Mouse (Mus musculus) limb, embryonic 15.5 days (tissue): ENCODE results near the gene Syne4. TPM values are rescaled to one million over a fixed set of nuclear protein-coding genes. Genes with fewer than 3 reads are reported as not detected.

ENCODE experiments used
- ATAC-seq: fragments of 200-750 bp; cut with Nextera tagmentation; 2 replicates; pipeline ENCODE4 v1.8.0; 2017; ENCODE audit warnings: low read depth, moderate TSS enrichment; ENCODE audit not compliant: insufficient number of reproducible peaks, low FRiP score, low TSS enrichment
- H3K27ac ChIP-seq: fragments of 300-500 bp; sonication (generic); 2 replicates; pipeline ENCODE4 v1.5.1; 2015; ENCODE audit warnings: moderate library complexity, mild to moderate bottlenecking, inconsistent platforms
- H3K27me3 ChIP-seq: fragments of 300-500 bp; sonication (generic); 2 replicates; pipeline ENCODE4 v1.6.1; 2015; ENCODE audit warnings: inconsistent platforms
- H3K36me3 ChIP-seq: fragments of 300-500 bp; sonication (generic); 2 replicates; pipeline ENCODE4 v1.6.1; 2015; ENCODE audit warnings: inconsistent platforms
- H3K4me1 ChIP-seq: fragments of 300-500 bp; sonication (generic); 2 replicates; pipeline ENCODE4 v1.6.1; 2015; ENCODE audit warnings: inconsistent platforms
- H3K4me2 ChIP-seq: fragments of 300-500 bp; sonication (generic); 2 replicates; pipeline ENCODE4 v1.6.1; 2015; ENCODE audit warnings: mild to moderate bottlenecking, inconsistent platforms
- H3K4me3 ChIP-seq: fragments of 300-500 bp; sonication (generic); 2 replicates; pipeline ENCODE4 v1.5.1; 2015; ENCODE audit warnings: mild to moderate bottlenecking, inconsistent platforms
- H3K9ac ChIP-seq: fragments of 300-500 bp; sonication (generic); 2 replicates; pipeline ENCODE4 v1.6.1; 2015; ENCODE audit warnings: inconsistent platforms
- H3K9me3 ChIP-seq: fragments of 300-500 bp; sonication (generic); 2 replicates; pipeline ENCODE4 v1.6.1; 2016; ENCODE audit warnings: inconsistent platforms
- WGBS: fragments of 180-500 bp; shearing (Covaris S2); methylation state at CpG from one replicate; pipeline ENCODE4 v1.1.7; 2015; 5-methylcytosine and 5-hydroxymethylcytosine counted together
- polyA plus RNA-seq: library from polyadenylated mRNA; unstranded; fragments of >200 nt; fragmentation: Nextera tagmentation; extraction: Ambion mirVana; gene quantifications from 2 replicates; pipeline ENCODE4 v1.2.1, GENCODE M21; 2015

Syne4 gene
- polyA plus RNA-seq, 1 experiment from 2014 or later: 42.8 TPM

DNA sequence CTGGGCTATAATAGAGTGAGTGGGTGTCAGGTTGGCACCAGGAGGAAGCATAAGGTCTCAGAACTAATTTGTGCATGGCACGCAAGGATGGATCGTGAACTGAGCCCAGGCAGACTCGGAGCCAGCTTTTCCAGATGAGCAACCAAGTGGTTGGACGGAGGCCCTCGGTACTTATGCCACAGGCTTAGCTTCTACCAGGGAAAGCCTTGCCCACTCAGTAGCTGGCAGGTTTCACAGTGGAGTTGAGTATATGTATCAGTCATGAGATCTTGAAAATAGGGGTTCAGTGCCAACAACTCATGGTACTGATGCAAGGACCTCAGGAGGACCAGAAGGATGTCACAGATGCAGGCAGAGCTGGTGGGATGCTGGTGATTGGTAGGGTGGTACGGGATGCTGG is 21.1 kb downstream of the Syne4 start:
- Histone ChIP-seq H3K4me2 (no peak overlapping the region), H3K4me1 (peaks cover 11% of the 10 kb centered on the region), H3K4me3 (no peak overlapping the region), H3K27ac (no peak overlapping the region), H3K9ac (no peak overlapping the region), H3K27me3 (peaks cover 27% of the 10 kb centered on the region), H3K36me3 (no peaks in the 10 kb centered on the region), H3K9me3 (no peaks in the 10 kb centered on the region)
- ATAC-seq: no peak
- WGBS: 77% methylated on average over 6 of the region's 6 CpGs

DNA sequence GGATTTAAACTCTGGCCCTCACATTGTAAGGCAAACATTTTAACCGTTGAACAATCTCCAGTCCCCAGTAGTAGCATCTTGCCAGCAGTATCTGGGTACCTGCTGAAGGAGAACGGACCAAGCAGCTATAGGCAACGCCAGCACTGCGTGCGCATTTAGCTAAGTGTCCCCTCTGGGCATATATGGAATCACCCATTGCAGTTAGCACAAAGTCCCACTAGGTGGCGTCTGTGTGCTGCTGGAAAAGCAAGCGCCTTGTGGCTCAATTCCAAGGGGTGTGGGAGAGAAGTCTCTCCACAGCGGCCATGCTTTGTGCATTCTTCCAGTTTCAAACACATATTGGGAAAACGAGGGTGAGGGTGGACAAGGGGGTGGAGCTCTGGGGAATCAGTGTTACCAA is 21.8 kb downstream of the Syne4 start:
- H3K9ac ChIP-seq: no peak overlapping the region
- H3K4me2 ChIP-seq: no peak overlapping the region
- no peaks in the 10 kb centered on the region for H3K9me3 ChIP-seq
- 2% methylated on average over 9 of the region's 9 CpGs for WGBS
- H3K36me3 ChIP-seq: no peaks in the 10 kb centered on the region
- H3K4me3 ChIP-seq: no peak overlapping the region
- H3K27me3 ChIP-seq: peaks cover 27% of the 10 kb centered on the region
- H3K27ac ChIP-seq: no peak overlapping the region
- peaks cover 11% of the 10 kb centered on the region for H3K4me1 ChIP-seq
- ATAC-seq: no peak

DNA sequence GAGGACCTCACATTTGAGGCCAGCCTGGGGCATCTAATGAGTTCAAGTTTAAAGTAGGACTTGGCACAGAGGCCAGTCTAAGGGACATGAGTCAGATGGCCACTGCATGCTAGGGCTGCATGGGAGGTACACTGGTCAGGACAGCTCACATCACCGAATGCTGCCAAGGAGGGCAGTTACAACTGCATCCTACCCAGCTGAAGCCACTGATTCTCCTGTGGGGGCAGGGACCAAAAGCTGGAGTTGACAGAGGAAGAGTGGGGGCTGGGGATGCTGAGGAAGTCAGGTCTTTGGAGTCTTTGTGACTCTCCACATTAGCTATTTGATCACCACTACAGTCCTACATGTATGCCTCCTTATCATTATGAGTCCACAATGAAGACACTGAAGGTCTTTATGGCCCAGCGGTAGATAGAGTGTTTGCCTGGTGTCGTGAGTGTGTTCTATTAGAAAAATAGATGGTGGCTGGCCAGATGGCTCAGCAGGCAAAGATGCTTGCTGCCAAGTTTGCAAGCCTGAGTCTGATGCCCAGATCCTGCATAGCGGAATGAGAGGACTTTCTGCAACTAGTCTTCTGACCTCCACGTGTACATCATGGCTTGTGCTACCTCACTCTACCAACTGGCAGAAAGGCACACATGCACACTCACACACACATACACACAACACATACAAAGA is 25.0 kb downstream of the Syne4 start:
- no peaks in the 10 kb centered on the region for H3K36me3 ChIP-seq
- H3K27me3 ChIP-seq: peaks cover 16% of the 10 kb centered on the region
- H3K4me1 ChIP-seq: peaks cover 9% of the 10 kb centered on the region
- no peak overlapping the region for H3K4me2 ChIP-seq
- H3K4me3 ChIP-seq: no peak overlapping the region
- no peak overlapping the region for H3K9ac ChIP-seq
- H3K9me3 ChIP-seq: no peaks in the 10 kb centered on the region
- WGBS: 65% methylated on average over 5 of the region's 5 CpGs
- no peak overlapping the region for H3K27ac ChIP-seq
- no peak for ATAC-seq

DNA sequence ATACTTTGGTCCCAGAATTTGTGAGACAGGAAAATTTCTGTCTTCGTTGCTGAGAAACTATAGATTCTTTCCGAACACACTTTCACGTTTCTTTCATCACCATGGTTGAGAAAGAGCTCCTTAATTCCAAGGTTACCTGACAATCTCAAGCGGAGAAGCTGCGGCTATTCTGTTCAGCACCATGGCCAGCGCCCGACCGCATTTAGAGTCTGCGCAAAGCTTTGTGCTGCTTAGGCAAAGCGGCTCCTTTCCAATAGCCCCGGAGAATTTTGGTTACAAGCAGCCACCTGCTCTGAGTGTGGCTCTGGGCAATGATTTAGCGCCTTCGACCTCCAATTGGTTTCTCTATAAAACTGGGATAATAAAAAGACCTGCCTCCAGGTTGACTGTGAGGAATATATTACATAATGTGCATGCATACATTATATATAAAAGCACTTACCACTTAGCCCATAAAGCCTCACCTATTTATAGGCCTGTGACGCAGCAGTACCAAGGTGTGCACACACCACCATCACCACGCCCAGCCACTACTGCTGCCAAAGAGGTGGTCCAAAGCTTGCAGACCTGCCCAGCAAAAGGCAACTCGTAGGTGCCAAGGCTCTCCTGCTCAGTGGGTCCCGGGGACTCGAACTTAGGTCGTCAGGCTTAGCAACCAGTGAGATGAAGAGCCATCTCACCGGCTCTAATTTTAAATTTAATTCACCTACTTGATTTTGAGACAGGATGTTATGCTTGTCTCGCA is 32.2 kb downstream of the Syne4 start:
- Histone ChIP-seq H3K4me2 (no peak overlapping the region), H3K4me3 (no peak overlapping the region), H3K36me3 (no peaks in the 10 kb centered on the region), H3K9me3 (no peaks in the 10 kb centered on the region), H3K4me1 (peaks cover 7% of the 10 kb centered on the region; the same call in 1 of the 2 replicates), H3K27ac (no peak overlapping the region), H3K27me3 (peaks cover 37% of the 10 kb centered on the region), H3K9ac (no peak overlapping the region)
- WGBS: 21% methylated on average over 21 of the region's 21 CpGs
- no peak for ATAC-seq

DNA sequence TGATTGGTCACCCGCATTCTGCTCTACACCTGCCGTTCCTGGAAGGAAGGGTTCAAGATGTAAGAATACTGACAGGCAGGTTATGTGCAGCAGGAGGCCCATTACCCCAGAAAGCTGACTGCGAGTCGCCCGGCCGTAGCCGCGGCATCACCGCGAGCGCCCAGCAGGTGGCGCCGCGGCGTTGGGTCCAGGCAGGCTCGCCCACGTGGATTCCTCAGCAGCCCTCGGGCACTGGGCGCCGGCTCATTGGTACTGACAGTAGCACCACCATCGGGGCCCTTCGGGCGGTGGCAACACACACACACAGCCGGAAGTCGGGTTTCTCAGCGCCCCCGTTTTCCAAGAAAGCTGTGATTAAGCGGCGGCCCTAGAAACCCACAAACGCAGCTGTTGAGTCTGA is 33.2 kb downstream of the Syne4 start:
- ATAC-seq: no peak
- no peak overlapping the region for H3K4me2 ChIP-seq

DNA sequence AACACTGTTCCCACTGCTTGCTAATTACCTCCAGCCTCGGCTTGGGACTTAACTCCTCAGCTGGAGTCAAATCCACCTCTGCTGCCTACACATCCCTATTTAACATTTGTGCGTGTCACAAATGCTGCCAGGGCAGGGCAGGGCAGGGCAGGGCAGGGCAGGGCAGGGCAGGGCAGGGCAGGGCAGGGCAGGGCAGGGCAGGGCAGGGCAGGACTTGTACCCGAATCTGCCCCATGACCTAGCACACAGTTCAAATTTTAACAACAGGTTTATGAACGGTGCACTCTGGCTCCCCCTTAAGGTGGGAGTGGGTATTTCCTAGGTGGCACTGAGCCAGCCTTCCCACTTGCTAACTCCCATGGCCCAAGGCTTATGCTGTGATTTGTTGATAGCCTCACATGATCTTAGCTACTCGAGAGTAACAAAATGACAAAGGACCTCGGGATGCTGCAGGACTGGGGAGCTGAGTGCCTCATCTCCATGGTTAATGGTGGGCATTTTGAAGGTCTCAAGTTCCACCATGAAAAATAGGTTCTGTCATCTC is 38.7 kb downstream of the Syne4 start:
- H3K4me2 ChIP-seq: no peak overlapping the region
- no peaks in the 10 kb centered on the region for H3K4me1 ChIP-seq
- H3K9me3 ChIP-seq: no peaks in the 10 kb centered on the region
- H3K36me3 ChIP-seq: 0 out of 2 replicates have a peak, but pooled peaks cover 11% of the 10 kb centered on the region
- ATAC-seq: no peak
- no peak overlapping the region for H3K4me3 ChIP-seq
- WGBS: 14% methylated on average over 6 of the region's 6 CpGs
- no peak overlapping the region for H3K9ac ChIP-seq
- no peak overlapping the region for H3K27ac ChIP-seq
- peaks cover 21% of the 10 kb centered on the region for H3K27me3 ChIP-seq

More for the DNA sequence above, 33.2 kb downstream of the Syne4 start:
- H3K4me1 ChIP-seq: peaks cover 7% of the 10 kb centered on the region; the same call in 1 of the 2 replicates
- no peak overlapping the region for H3K27ac ChIP-seq
- 2% methylated on average over 30 of the region's 30 CpGs for WGBS
- no peaks in the 10 kb centered on the region for H3K9me3 ChIP-seq
- H3K9ac ChIP-seq: no peak overlapping the region
- H3K4me3 ChIP-seq: no peak overlapping the region
- peaks cover 37% of the 10 kb centered on the region for H3K27me3 ChIP-seq
- no peaks in the 10 kb centered on the region for H3K36me3 ChIP-seq

DNA sequence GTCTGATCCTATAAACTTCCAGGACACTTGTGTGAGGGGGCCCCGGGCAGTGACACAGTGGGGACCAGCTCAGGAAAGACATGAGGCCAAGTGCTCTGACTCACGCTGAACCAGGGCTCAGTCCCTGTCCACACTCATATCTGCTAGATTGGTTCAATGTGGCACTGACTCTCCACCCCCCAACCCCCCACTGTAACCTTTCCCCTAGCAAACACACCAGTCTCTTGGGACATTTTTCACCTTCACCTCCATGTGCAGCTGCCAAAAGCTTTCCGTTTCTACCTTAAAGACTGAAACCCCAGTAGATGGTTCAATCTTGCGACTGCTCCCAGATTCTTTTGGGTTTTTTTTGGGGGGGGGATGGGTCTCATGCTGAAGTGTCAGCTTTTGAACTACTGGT is 39.5 kb downstream of the Syne4 start:
- no peak for ATAC-seq

DNA sequence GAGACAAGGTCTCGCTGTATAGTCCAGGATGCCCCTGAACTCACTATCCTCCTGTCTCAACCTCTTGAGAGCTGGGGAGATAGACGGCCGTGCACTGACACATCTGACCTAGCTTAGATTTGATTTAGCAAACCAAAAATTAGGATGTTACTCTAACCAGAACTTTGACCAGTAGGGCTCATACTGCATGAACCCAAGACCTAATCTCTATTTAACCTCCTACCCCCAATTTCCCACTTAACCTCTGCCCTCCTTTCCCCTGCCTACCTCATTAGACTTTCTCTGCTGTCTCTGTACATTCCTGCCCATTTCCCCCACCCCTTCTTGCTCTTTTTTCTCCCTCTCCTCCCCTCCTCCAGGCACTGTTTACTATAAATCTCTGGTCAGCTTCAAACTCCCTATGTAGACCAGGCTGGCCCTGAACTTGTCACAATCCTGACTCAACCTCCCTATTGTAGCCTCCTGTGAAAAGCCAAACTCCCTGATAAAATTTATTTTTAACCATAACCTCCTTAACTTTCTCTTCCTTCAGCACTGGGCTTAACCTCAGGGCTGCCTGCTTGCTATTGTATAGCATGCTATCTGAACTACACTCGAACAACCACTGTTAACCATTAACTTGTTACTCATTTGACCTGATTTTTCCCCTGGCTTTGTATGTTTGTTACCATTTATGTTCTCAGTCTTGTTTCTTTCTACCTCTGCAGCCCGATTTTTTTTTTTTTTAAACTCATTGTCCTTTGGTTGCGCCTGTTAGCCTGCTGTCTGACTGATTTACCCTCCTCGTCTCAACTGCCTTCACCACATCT is 44.0 kb downstream of the Syne4 start:
- ATAC-seq: no peak
- WGBS: 81% methylated on average over 7 of the region's 7 CpGs
- Histone ChIP-seq H3K36me3 (peaks cover 26% of the 10 kb centered on the region), H3K27me3 (no peaks in the 10 kb centered on the region), H3K27ac (no peak overlapping the region), H3K4me1 (peaks cover 33% of the 10 kb centered on the region), H3K9ac (no peak overlapping the region), H3K9me3 (no peaks in the 10 kb centered on the region), H3K4me2 (no peak overlapping the region), H3K4me3 (no peak overlapping the region)

More for the DNA sequence above, 39.5 kb downstream of the Syne4 start:
- peaks cover 1% of the 10 kb centered on the region; the same call in 1 of the 2 replicates for H3K4me1 ChIP-seq
- peaks cover 16% of the 10 kb centered on the region for H3K27me3 ChIP-seq
- 62% methylated on average over 4 of the region's 4 CpGs for WGBS
- H3K4me3 ChIP-seq: no peak overlapping the region
- no peak overlapping the region for H3K27ac ChIP-seq
- 0 out of 2 replicates have a peak, but pooled peaks cover 11% of the 10 kb centered on the region for H3K36me3 ChIP-seq
- H3K9me3 ChIP-seq: no peaks in the 10 kb centered on the region
- no peak overlapping the region for H3K9ac ChIP-seq
- no peak overlapping the region for H3K4me2 ChIP-seq

DNA sequence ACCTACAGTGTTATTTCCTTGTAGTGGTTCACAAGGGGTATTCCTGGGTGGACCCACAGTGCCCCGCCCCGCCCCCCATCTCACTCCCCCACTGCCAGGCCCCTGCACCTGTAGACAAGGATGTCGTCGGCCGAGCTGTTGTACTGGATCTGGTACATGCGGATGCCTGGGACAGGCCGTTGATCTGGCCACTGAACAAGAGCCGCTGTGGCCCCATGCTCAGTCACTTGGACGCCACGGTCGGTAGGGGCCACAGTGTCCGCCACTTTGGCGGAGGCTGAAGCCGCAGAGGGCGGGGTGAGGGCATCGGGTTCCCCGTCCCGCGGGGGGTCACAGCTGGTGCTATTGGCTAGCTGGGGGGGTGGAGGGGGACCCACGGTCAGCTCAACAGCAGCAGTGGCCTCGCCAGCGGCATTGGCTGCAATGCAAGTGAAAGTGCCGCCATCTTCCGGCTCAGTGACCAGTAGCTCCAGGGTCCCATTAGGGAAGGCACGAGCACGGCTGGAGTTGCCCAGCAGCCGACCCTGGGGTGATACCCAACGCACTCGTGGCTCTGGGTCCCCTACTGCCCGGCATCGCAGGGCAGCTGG is 44.8 kb downstream of the Syne4 start:
- no peak overlapping the region for H3K27ac ChIP-seq
- no peak overlapping the region for H3K4me2 ChIP-seq
- H3K9ac ChIP-seq: no peak overlapping the region
- H3K4me3 ChIP-seq: no peak overlapping the region
- no peaks in the 10 kb centered on the region for H3K9me3 ChIP-seq
- WGBS: 83% methylated on average over 31 of the region's 31 CpGs
- peaks cover 33% of the 10 kb centered on the region for H3K4me1 ChIP-seq
- ATAC-seq: no peak
- H3K27me3 ChIP-seq: peaks cover 6% of the 10 kb centered on the region
- peaks cover 26% of the 10 kb centered on the region for H3K36me3 ChIP-seq

DNA sequence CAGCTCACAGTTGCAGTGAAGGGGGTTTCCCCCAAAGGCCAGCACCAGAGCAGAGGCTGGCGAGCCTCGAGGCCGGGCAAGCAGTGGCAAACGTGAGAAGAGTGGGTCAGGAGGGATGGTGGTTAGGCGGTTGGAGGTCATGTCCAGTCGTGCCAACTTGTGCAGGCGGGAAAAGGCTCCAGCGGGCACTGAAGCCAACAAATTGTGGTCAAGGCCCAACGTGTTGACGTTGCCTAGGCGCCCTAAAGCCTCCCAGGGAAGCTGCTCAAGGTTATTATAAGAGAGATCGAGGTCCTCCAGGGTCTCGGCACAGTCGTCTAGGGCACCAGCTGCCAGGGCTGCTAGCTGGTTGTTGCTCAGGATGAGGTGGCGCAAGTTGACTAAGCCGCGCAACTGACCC is 45.4 kb downstream of the Syne4 start:
- H3K4me2 ChIP-seq: no peak overlapping the region
- no peak overlapping the region for H3K4me3 ChIP-seq
- no peaks in the 10 kb centered on the region for H3K9me3 ChIP-seq
- peaks cover 33% of the 10 kb centered on the region for H3K4me1 ChIP-seq
- H3K27me3 ChIP-seq: peaks cover 10% of the 10 kb centered on the region
- no peak for ATAC-seq
- peaks cover 26% of the 10 kb centered on the region for H3K36me3 ChIP-seq
- no peak overlapping the region for H3K9ac ChIP-seq
- H3K27ac ChIP-seq: no peak overlapping the region
- 92% methylated on average over 17 of the region's 17 CpGs for WGBS

DNA sequence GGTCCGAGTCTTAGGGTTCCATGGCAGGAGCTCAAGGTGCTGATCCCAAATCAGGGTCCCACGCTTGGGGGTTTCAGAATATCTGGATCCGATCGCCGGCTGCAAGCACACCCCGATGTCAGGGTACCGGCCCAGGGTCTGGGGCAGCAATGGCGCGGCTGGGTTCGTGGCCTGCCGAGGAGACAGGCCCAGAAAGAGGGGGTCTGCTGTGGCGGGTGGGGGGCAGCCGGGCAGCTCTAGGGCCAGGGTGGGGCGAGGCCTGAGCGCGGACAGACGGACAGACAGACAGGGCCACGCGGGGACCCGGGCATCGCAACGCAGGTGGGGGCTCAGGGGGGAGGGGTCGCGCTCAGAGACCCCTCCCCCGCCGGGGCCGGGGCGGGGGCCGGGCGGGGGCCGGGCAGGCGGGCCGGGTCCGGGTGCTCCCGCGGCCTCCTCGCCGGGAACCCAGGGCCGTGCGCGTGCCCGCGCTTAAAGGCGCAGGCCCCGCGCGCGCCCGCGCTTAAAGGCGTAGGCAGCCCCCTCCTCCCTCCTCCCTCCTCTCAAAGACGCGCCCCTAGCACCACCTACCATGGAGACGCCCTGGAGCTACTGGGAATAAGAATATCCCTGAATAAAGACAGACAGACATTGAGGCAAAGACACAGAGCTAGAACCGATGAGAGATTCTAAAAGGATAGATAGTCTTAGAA is 48.2 kb downstream of the Syne4 start, which contains the start of gene Lrfn3:
Gene Lrfn3 (minus strand): TSS at position 121 of the 692 bp plus-strand sequence.
- Histone ChIP-seq H3K4me3 (peak within 1 kb of the TSS; percentile 65), H3K4me1 (peaks cover 33% of the 10 kb centered on the region), H3K9ac (peak within 1 kb of the TSS; percentile 60), H3K9me3 (no peaks in the 10 kb centered on the region), H3K27me3 (peaks cover 10% of the 10 kb centered on the region), H3K36me3 (peaks cover 15% of the 10 kb centered on the region), H3K4me2 (peak within 1 kb of the TSS; percentile 63), H3K27ac (peak within 1 kb of the TSS; percentile 50)
- 1% methylated on average over 49 of the region's 55 CpGs for WGBS
- ATAC-seq: peak; percentile 30; the same call in 1 of the 2 replicates
